Mouse (Mus musculus): ENCODE data around the gene Fam89a. TPM values are rescaled to one million over a fixed set of nuclear protein-coding genes. Genes with fewer than 3 reads are reported as not detected.

Fam89a gene
- polyA plus RNA-seq, 1 experiment from 2014 or later, result 0.40 TPM

- Histone ChIP-seq H3K4me2 (ENCODE audit: low read length) (no peak overlapping the region), H3K9ac (ENCODE audit: low read depth, low read length) (no peak overlapping the region), H3K4me3 (ENCODE audit: low read depth, low read length) (no peak overlapping the region), H3K4me1 (ENCODE audit: control insufficient read depth, insufficient read depth, low read length) (no peaks in the 10 kb centered on the region), H3K9me3 (replicated peaks; ENCODE audit: control insufficient read depth, low read length, poor library complexity, severe bottlenecking) (no peaks in the 10 kb centered on the region), H3K36me3 (ENCODE audit: control insufficient read depth, insufficient read depth, low read length) (peaks cover 21% of the 10 kb centered on the region), H3K27ac (ENCODE audit: low read length) (no peak overlapping the region), H3K27me3 (ENCODE audit: control insufficient read depth, insufficient read depth, low read depth, low read length) (no peaks in the 10 kb centered on the region)
- 93% methylated on average over 6 of the region's 6 CpGs for WGBS
- no peak for ATAC-seq
These were observed 38.4 kb downstream of the Fam89a start for GRCm38 (mm10) chr8:124713207-124713606.

DNA sequence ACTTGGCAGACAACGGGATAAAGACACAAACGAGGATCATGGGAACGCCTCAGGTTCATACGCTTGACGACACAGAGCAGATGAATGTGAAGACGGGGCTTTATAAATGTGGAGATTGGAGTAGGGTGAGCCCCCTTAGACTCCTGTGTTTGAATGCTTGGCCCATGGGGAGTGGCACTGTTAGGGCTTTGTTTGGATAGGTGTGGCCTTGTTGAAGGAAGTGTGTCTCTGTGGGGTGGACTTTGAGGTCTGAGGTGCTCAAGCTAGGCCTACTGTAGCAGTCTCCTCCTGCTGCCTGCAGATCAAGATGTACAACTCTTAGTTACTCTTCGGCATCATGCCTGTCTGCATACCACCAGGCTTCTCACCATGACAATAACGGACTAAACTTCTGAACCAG is 45.8 kb downstream of the Fam89a start:
- no peak for ATAC-seq
- Histone ChIP-seq H3K4me3 (ENCODE audit: low read depth, low read length) (no peak overlapping the region), H3K27me3 (ENCODE audit: control insufficient read depth, insufficient read depth, low read depth, low read length) (no peaks in the 10 kb centered on the region), H3K27ac (ENCODE audit: low read length) (no peak overlapping the region), H3K4me2 (ENCODE audit: low read length) (no peak overlapping the region), H3K9ac (ENCODE audit: low read depth, low read length) (no peak overlapping the region), H3K4me1 (ENCODE audit: control insufficient read depth, insufficient read depth, low read length) (no peaks in the 10 kb centered on the region), H3K36me3 (ENCODE audit: control insufficient read depth, insufficient read depth, low read length) (peaks cover 21% of the 10 kb centered on the region), H3K9me3 (replicated peaks; ENCODE audit: control insufficient read depth, low read length, poor library complexity, severe bottlenecking) (no peaks in the 10 kb centered on the region)
- WGBS, result 97% methylated on average over 8 of the region's 8 CpGs

GRCm38 (mm10) chr8:124704376-124704775 is 47.3 kb downstream of the Fam89a start:
- Histone ChIP-seq H3K27ac (ENCODE audit: low read length) (no peak overlapping the region), H3K4me2 (ENCODE audit: low read length) (no peak overlapping the region), H3K9ac (ENCODE audit: low read depth, low read length) (no peak overlapping the region), H3K4me1 (ENCODE audit: control insufficient read depth, insufficient read depth, low read length) (no peaks in the 10 kb centered on the region), H3K36me3 (ENCODE audit: control insufficient read depth, insufficient read depth, low read length) (peaks cover 22% of the 10 kb centered on the region), H3K27me3 (ENCODE audit: control insufficient read depth, insufficient read depth, low read depth, low read length) (no peaks in the 10 kb centered on the region), H3K4me3 (ENCODE audit: low read depth, low read length) (no peak overlapping the region), H3K9me3 (replicated peaks; ENCODE audit: control insufficient read depth, low read length, poor library complexity, severe bottlenecking) (no peaks in the 10 kb centered on the region)
- 94% methylated on average over 4 of the region's 4 CpGs for WGBS
- ATAC-seq, result no peak

DNA sequence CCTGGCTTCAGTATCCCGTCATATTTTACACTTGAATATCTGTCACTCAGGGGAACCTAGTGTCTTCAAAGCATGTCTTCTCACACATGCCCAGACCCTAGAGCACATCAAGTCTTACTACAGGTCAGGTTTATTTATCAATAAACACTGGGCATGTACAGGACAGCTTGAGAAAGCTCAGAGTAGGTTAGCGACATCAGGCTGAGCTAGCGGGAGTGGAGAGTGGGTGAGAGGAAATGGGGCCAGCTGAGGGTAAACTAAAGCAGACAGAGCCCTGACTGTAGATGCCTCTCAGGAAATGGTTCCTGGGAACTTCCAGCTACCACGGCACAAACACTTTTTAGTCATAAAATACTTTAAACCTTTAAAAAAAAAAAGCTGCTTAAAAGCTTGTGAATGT is 48.1 kb downstream of the Fam89a start:
- ATAC-seq, result no peak
- Histone ChIP-seq H3K4me1 (ENCODE audit: control insufficient read depth, insufficient read depth, low read length) (no peaks in the 10 kb centered on the region), H3K9me3 (replicated peaks; ENCODE audit: control insufficient read depth, low read length, poor library complexity, severe bottlenecking) (no peaks in the 10 kb centered on the region), H3K4me3 (ENCODE audit: low read depth, low read length) (no peak overlapping the region), H3K27me3 (ENCODE audit: control insufficient read depth, insufficient read depth, low read depth, low read length) (no peaks in the 10 kb centered on the region), H3K36me3 (ENCODE audit: control insufficient read depth, insufficient read depth, low read length) (peaks cover 18% of the 10 kb centered on the region), H3K27ac (ENCODE audit: low read length) (no peak overlapping the region), H3K4me2 (ENCODE audit: low read length) (no peak overlapping the region), H3K9ac (ENCODE audit: low read depth, low read length) (no peak overlapping the region)
- 84% methylated on average over 4 of the region's 4 CpGs for WGBS

DNA sequence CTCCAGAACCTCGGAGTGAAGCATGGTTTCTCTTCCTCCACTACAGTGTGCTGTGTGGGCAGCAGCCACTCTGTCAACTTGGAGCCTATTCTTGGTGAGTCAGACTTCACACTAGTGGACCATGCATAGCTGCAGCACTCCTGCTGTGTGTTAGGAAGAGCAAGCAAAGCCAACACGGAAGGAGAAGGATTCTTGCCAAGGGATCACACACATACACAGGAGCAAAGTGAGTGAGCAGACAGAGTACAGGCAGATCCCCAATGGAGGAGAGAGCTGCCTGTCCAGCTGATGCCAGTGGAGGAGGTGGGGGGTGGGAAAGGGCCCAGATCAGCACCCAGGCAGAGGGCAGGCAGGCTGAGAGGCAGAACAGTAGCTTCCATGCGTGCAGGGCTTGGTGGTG is 49.4 kb downstream of the Fam89a start:
- no peak overlapping the region for H3K27ac ChIP-seq (ENCODE audit: low read length)
- 74% methylated on average over 3 of the region's 3 CpGs for WGBS
- H3K4me2 ChIP-seq (ENCODE audit: low read length), result no peak overlapping the region
- no peak for ATAC-seq
- no peaks in the 10 kb centered on the region for H3K4me1 ChIP-seq (ENCODE audit: control insufficient read depth, insufficient read depth, low read length)
- no peak overlapping the region for H3K4me3 ChIP-seq (ENCODE audit: low read depth, low read length)
- H3K9ac ChIP-seq (ENCODE audit: low read depth, low read length), result no peak overlapping the region
- no peaks in the 10 kb centered on the region for H3K27me3 ChIP-seq (ENCODE audit: control insufficient read depth, insufficient read depth, low read depth, low read length)
- H3K36me3 ChIP-seq (ENCODE audit: control insufficient read depth, insufficient read depth, low read length), result peaks cover 23% of the 10 kb centered on the region
- H3K9me3 ChIP-seq (replicated peaks; ENCODE audit: control insufficient read depth, low read length, poor library complexity, severe bottlenecking), result no peaks in the 10 kb centered on the region

DNA sequence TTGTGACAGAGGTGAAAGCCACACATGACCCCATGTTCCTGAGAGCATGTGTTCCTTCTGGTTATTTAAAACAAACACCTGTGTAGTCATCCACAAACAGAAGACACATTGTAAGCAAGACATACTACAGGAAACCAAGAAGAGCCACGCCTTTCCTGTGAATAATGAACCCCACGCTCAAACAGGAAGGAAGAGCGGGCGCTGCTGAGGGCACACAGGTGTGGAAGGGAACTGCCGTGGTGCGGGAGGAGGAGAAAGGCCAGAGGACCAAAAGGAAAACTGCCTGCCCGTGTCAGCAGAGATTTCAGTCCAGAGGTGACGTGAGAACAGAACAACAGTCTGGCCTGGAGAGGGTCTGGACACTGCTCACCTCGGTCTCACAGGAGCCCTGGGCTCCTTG is 50.6 kb downstream of the Fam89a start:
- no peak overlapping the region for H3K27ac ChIP-seq (ENCODE audit: low read length)
- no peak overlapping the region for H3K9ac ChIP-seq (ENCODE audit: low read depth, low read length)
- no peak overlapping the region for H3K4me2 ChIP-seq (ENCODE audit: low read length)
- no peaks in the 10 kb centered on the region for H3K4me1 ChIP-seq (ENCODE audit: control insufficient read depth, insufficient read depth, low read length)
- no peaks in the 10 kb centered on the region for H3K27me3 ChIP-seq (ENCODE audit: control insufficient read depth, insufficient read depth, low read depth, low read length)
- H3K9me3 ChIP-seq (replicated peaks; ENCODE audit: control insufficient read depth, low read length, poor library complexity, severe bottlenecking), result no peaks in the 10 kb centered on the region
- WGBS, result 89% methylated on average over 9 of the region's 9 CpGs
- no peak overlapping the region for H3K4me3 ChIP-seq (ENCODE audit: low read depth, low read length)
- no peak for ATAC-seq
- H3K36me3 ChIP-seq (ENCODE audit: control insufficient read depth, insufficient read depth, low read length), result peaks cover 19% of the 10 kb centered on the region

DNA sequence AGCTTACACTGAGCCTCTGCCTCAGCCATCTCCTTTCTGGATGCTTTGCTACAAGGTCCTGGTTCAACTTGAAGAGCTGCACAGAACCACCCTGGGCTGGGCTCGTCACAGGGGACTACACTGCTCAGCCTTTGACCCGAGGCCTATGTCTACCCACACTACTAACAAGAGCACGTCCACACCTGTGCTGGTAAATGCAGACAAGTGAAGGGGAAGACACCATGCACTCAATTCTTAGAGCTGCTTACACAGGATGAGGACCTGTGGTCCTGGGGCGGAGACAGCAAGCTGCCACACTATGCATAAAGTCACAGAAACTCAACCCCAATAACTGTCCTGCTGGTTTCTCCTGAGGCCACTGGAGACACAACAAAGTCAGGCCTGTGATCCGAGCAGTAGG is 51.4 kb downstream of the Fam89a start:
- WGBS, result 89% methylated on average over 5 of the region's 5 CpGs
- no peak overlapping the region for H3K27ac ChIP-seq (ENCODE audit: low read length)

DNA sequence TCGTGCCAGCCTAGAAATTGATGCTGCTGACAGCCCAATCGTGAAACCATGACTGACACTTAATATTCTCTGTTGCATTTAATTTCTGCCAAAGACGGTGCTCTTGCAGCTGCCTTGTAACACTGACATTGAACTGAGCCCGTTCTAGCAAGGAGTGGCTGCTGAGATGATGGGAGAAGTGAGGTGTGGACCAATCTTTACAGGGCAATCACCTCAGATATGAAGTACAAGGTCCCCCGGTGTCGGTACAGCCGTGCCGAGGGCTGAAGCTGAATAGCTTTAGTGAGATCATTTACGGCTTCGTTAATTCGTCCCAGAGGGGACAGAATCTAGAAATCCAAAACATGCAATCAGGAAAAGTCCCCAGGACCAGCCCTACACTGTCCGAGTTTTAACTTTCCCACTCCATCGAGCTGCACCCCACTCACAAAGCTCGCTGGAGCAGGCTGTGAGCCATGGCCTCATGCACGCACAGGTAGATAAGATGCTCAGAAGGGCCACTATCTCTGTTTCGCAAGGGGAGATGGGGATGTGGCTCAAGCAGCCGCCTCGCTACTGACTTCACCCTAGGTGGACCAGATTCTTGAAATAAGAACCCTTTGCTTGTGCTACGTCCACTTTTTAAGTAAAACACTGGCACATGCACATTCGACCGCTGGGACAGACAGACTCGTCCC is 56.1 kb downstream of the Fam89a start:
- no peaks in the 10 kb centered on the region for H3K9me3 ChIP-seq (replicated peaks; ENCODE audit: control insufficient read depth, low read length, poor library complexity, severe bottlenecking)
- H3K36me3 ChIP-seq (ENCODE audit: control insufficient read depth, insufficient read depth, low read length), result peaks cover 27% of the 10 kb centered on the region
- no peaks in the 10 kb centered on the region for H3K4me1 ChIP-seq (ENCODE audit: control insufficient read depth, insufficient read depth, low read length)
- H3K27me3 ChIP-seq (ENCODE audit: control insufficient read depth, insufficient read depth, low read depth, low read length), result no peaks in the 10 kb centered on the region
- no peak overlapping the region for H3K4me3 ChIP-seq (ENCODE audit: low read depth, low read length)
- no peak overlapping the region for H3K9ac ChIP-seq (ENCODE audit: low read depth, low read length)
- H3K27ac ChIP-seq (ENCODE audit: low read length), result no peak overlapping the region
- no peak overlapping the region for H3K4me2 ChIP-seq (ENCODE audit: low read length)
- 93% methylated on average over 22 of the region's 22 CpGs for WGBS
- ATAC-seq, result no peak

More for the DNA sequence above, 51.4 kb downstream of the Fam89a start:
- H3K9ac ChIP-seq (ENCODE audit: low read depth, low read length), result no peak overlapping the region
- H3K4me3 ChIP-seq (ENCODE audit: low read depth, low read length), result no peak overlapping the region
- H3K4me1 ChIP-seq (ENCODE audit: control insufficient read depth, insufficient read depth, low read length), result no peaks in the 10 kb centered on the region
- H3K36me3 ChIP-seq (ENCODE audit: control insufficient read depth, insufficient read depth, low read length), result peaks cover 19% of the 10 kb centered on the region
- no peak for ATAC-seq
- H3K27me3 ChIP-seq (ENCODE audit: control insufficient read depth, insufficient read depth, low read depth, low read length), result no peaks in the 10 kb centered on the region
- no peaks in the 10 kb centered on the region for H3K9me3 ChIP-seq (replicated peaks; ENCODE audit: control insufficient read depth, low read length, poor library complexity, severe bottlenecking)
- H3K4me2 ChIP-seq (ENCODE audit: low read length), result no peak overlapping the region

- peaks cover 24% of the 10 kb centered on the region for H3K36me3 ChIP-seq (ENCODE audit: control insufficient read depth, insufficient read depth, low read length)
- H3K9me3 ChIP-seq (replicated peaks; ENCODE audit: control insufficient read depth, low read length, poor library complexity, severe bottlenecking), result no peaks in the 10 kb centered on the region
- H3K27ac ChIP-seq (ENCODE audit: low read length), result no peak overlapping the region
- ATAC-seq, result no peak
- 93% methylated on average over 4 of the region's 4 CpGs for WGBS
- H3K4me1 ChIP-seq (ENCODE audit: control insufficient read depth, insufficient read depth, low read length), result no peaks in the 10 kb centered on the region
- no peak overlapping the region for H3K4me2 ChIP-seq (ENCODE audit: low read length)
- H3K9ac ChIP-seq (ENCODE audit: low read depth, low read length), result no peak overlapping the region
- H3K4me3 ChIP-seq (ENCODE audit: low read depth, low read length), result no peak overlapping the region
- no peaks in the 10 kb centered on the region for H3K27me3 ChIP-seq (ENCODE audit: control insufficient read depth, insufficient read depth, low read depth, low read length)
These were observed 59.9 kb downstream of the Fam89a start for GRCm38 (mm10) chr8:124691706-124692105.

Data from midbrain, embryonic 16.5 days (tissue).